Mouse (Mus musculus) erythroblast, embryonic 14.5 days (primary cell): ENCODE measurements around the gene Kcne1.

Experiments used
- GATA1 ChIP-seq: IDR thresholded peaks from 2 replicates; pipeline ENCODE4 v1.6.1; 2012; ENCODE audit warnings: low read length, inconsistent platforms, mixed read lengths
- TAL1 ChIP-seq: IDR thresholded peaks from 3 replicates; pipeline ENCODE4 v1.6.1; 2012; ENCODE audit warnings: low read length, inconsistent platforms, mixed read lengths

GRCm38 (mm10) chr16:92387692-92388091 is 28.4 kb upstream of the Kcne1 start:
- TF ChIP-seq GATA1 (no peak), TAL1 (no peak)
